Mouse (Mus musculus): ENCODE results near the gene Esrrg. TPM values are rescaled to one million over a fixed set of nuclear protein-coding genes. Genes with fewer than 3 reads are reported as not detected.

Gene Esrrg
- polyA plus RNA-seq, 1 experiment = 12.7 TPM

DNA sequence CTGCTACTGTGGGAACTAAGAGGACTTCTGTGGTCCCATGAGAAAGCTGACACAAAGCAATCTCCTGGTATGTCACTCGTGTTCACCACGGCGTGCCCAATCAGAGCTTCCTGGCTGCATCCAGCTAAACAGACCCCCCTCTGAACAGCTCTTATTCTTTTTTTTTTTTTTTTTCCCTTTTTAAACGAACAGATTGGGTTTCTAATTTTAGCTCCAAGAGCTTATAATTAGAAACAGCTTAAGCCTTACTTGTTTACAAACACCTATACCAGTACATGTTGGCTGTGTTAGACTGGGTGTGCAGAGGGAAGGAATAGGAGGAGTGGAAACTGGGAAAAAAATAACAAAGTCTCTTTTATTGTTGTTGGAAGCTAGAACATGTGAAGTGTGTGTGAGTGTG, 86.3 kb downstream of the Esrrg start:
- no peak for TF ChIP-seq POLR2A (IDR thresholded peaks at IDR 0.05; ENCODE audit: extremely low read depth, insufficient read depth, low read length)
- no peak for TF ChIP-seq CTCF (IDR thresholded peaks at IDR 0.05; ENCODE audit: extremely low read depth, insufficient read depth, low read length)
- no peaks in the 10 kb centered on the region; the same call in 1 of the 2 replicates for H3K4me1 ChIP-seq (ENCODE audit: control insufficient read depth, insufficient read depth, low read length)
- peak overlapping the region; percentile 15; the same call in 1 of the 2 replicates for H3K4me3 ChIP-seq (ENCODE audit: insufficient read depth, low read length)
- no peak overlapping the region for H3K27ac ChIP-seq (ENCODE audit: insufficient read depth, low read length)

DNA sequence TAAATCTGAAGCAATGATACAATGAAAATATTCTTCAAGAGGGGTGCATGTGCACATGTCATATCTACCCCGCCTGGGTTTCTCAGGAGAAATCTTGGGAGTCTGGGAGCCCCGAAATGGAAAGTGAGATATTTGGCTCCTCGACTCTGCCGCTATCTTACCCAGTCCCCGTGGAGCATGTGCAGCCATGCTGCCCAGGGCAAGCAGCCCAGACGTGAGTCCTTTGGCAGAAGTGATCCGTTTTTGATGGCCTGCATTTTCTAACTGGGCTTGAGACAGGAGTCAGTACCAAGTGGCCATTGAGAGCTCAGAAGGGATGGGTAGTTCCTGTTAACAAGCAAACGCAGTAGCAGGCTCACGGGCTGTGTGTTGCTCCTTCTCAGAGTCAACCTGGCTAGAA, 89.6 kb downstream of the Esrrg start:
- H3K27ac ChIP-seq (ENCODE audit: insufficient read depth, low read length) = no peak overlapping the region
- no peak for TF ChIP-seq POLR2A (IDR thresholded peaks at IDR 0.05; ENCODE audit: extremely low read depth, insufficient read depth, low read length)
- TF ChIP-seq CTCF (IDR thresholded peaks at IDR 0.05; ENCODE audit: extremely low read depth, insufficient read depth, low read length) = no peak
- H3K4me1 ChIP-seq (ENCODE audit: control insufficient read depth, insufficient read depth, low read length) = no peaks in the 10 kb centered on the region; the same call in 1 of the 2 replicates
- H3K4me3 ChIP-seq (ENCODE audit: insufficient read depth, low read length) = no peak overlapping the region

DNA sequence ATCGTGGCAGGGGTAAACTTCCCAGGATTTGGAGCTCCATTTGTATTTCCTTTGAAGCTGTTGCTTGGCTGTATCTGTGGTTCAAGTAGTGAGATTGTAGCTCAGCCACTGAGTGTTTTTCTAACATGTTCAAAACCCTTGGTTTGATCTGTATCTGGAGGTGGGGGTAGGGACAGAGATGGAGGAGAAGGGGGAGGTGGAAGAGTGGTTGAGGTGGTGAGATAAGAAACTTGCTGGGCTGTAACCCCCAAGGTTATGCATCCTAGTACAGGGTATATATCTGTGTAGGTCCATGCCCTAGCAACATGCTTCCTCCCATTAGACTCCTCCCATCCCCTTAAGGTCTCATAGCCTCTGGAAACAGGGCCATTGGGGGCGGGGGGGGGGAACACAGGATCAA, 92.4 kb downstream of the Esrrg start:
- Histone ChIP-seq H3K4me3 (ENCODE audit: insufficient read depth, low read length) (no peak overlapping the region), H3K27ac (ENCODE audit: insufficient read depth, low read length) (no peak overlapping the region), H3K4me1 (ENCODE audit: control insufficient read depth, insufficient read depth, low read length) (no peaks in the 10 kb centered on the region)
- TF ChIP-seq CTCF (IDR thresholded peaks at IDR 0.05; ENCODE audit: extremely low read depth, insufficient read depth, low read length) = no peak
- no peak for TF ChIP-seq POLR2A (IDR thresholded peaks at IDR 0.05; ENCODE audit: extremely low read depth, insufficient read depth, low read length)

- TF ChIP-seq POLR2A (IDR thresholded peaks at IDR 0.05; ENCODE audit: extremely low read depth, insufficient read depth, low read length) (no peak), CTCF (IDR thresholded peaks at IDR 0.05; ENCODE audit: extremely low read depth, insufficient read depth, low read length) (no peak)
- H3K4me3 ChIP-seq (ENCODE audit: insufficient read depth, low read length) = no peak overlapping the region
- no peaks in the 10 kb centered on the region for H3K4me1 ChIP-seq (ENCODE audit: control insufficient read depth, insufficient read depth, low read length)
- no peak overlapping the region for H3K27ac ChIP-seq (ENCODE audit: insufficient read depth, low read length)
Observed at GRCm38 (mm10) chr1:187704921-187705320, 96.3 kb downstream of the Esrrg start.

DNA sequence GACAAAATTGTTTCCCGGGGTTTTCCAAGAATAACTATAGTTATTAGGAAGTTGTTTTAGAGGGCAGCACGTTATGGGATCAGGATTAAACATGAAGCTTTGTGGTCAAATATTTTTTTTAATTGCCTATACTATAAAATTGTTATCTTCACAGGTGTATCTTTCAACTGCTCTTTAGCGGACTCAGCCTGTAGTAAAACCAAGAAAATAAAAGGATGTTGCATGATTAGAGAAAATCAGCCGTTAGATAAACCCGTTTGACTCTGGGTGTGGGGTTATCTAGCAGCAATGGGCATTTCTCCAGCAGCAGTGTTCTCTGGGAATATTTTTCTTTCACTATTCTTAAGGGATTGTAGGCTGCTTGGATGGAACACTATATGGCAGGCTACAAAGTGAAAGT, 96.8 kb downstream of the Esrrg start:
- no peak overlapping the region for H3K4me3 ChIP-seq (ENCODE audit: insufficient read depth, low read length)
- H3K4me1 ChIP-seq (ENCODE audit: control insufficient read depth, insufficient read depth, low read length) = no peaks in the 10 kb centered on the region
- H3K27ac ChIP-seq (ENCODE audit: insufficient read depth, low read length) = no peak overlapping the region
- TF ChIP-seq POLR2A (IDR thresholded peaks at IDR 0.05; ENCODE audit: extremely low read depth, insufficient read depth, low read length) (no peak), CTCF (IDR thresholded peaks at IDR 0.05; ENCODE audit: extremely low read depth, insufficient read depth, low read length) (no peak)

GRCm38 (mm10) chr1:187706046-187706445, 97.5 kb downstream of the Esrrg start:
- no peak overlapping the region for H3K27ac ChIP-seq (ENCODE audit: insufficient read depth, low read length)
- no peaks in the 10 kb centered on the region for H3K4me1 ChIP-seq (ENCODE audit: control insufficient read depth, insufficient read depth, low read length)
- TF ChIP-seq CTCF (IDR thresholded peaks at IDR 0.05; ENCODE audit: extremely low read depth, insufficient read depth, low read length) (no peak), POLR2A (IDR thresholded peaks at IDR 0.05; ENCODE audit: extremely low read depth, insufficient read depth, low read length) (no peak)
- no peak overlapping the region for H3K4me3 ChIP-seq (ENCODE audit: insufficient read depth, low read length)

GRCm38 (mm10) chr1:187707176-187707575, 98.6 kb downstream of the Esrrg start:
- TF ChIP-seq CTCF (IDR thresholded peaks at IDR 0.05; ENCODE audit: extremely low read depth, insufficient read depth, low read length) (no peak), POLR2A (IDR thresholded peaks at IDR 0.05; ENCODE audit: extremely low read depth, insufficient read depth, low read length) (no peak)
- H3K4me3 ChIP-seq (ENCODE audit: insufficient read depth, low read length) = no peak overlapping the region
- H3K4me1 ChIP-seq (ENCODE audit: control insufficient read depth, insufficient read depth, low read length) = no peaks in the 10 kb centered on the region
- H3K27ac ChIP-seq (ENCODE audit: insufficient read depth, low read length) = no peak overlapping the region

- H3K27ac ChIP-seq (ENCODE audit: insufficient read depth, low read length) = no peak overlapping the region
- no peak for TF ChIP-seq CTCF (IDR thresholded peaks at IDR 0.05; ENCODE audit: extremely low read depth, insufficient read depth, low read length)
- no peak for TF ChIP-seq POLR2A (IDR thresholded peaks at IDR 0.05; ENCODE audit: extremely low read depth, insufficient read depth, low read length)
- no peaks in the 10 kb centered on the region for H3K4me1 ChIP-seq (ENCODE audit: control insufficient read depth, insufficient read depth, low read length)
- H3K4me3 ChIP-seq (ENCODE audit: insufficient read depth, low read length) = no peak overlapping the region
Observed at GRCm38 (mm10) chr1:187710434-187710948, 101.9 kb downstream of the Esrrg start.

GRCm38 (mm10) chr1:187721035-187721434, 112.4 kb downstream of the Esrrg start:
- Histone ChIP-seq H3K4me1 (ENCODE audit: control insufficient read depth, insufficient read depth, low read length) (peaks cover 3% of the 10 kb centered on the region; the same call in 1 of the 2 replicates), H3K27ac (ENCODE audit: insufficient read depth, low read length) (no peak overlapping the region), H3K4me3 (ENCODE audit: insufficient read depth, low read length) (no peak overlapping the region)
- TF ChIP-seq CTCF (IDR thresholded peaks at IDR 0.05; ENCODE audit: extremely low read depth, insufficient read depth, low read length) (no peak), POLR2A (IDR thresholded peaks at IDR 0.05; ENCODE audit: extremely low read depth, insufficient read depth, low read length) (no peak)

GRCm38 (mm10) chr1:187722016-187722415, 113.4 kb downstream of the Esrrg start:
- H3K4me3 ChIP-seq (ENCODE audit: insufficient read depth, low read length) = no peak overlapping the region
- peaks cover 3% of the 10 kb centered on the region; the same call in 1 of the 2 replicates for H3K4me1 ChIP-seq (ENCODE audit: control insufficient read depth, insufficient read depth, low read length)
- no peak overlapping the region for H3K27ac ChIP-seq (ENCODE audit: insufficient read depth, low read length)
- no peak for TF ChIP-seq POLR2A (IDR thresholded peaks at IDR 0.05; ENCODE audit: extremely low read depth, insufficient read depth, low read length)
- TF ChIP-seq CTCF (IDR thresholded peaks at IDR 0.05; ENCODE audit: extremely low read depth, insufficient read depth, low read length) = no peak
